Mouse (Mus musculus) T-helper 2 cell (primary cell): ENCODE measurements at regions not wholly inside any gene's neighbourhood (a gene's known extent, or its start where the extent isn't known, plus 50 kb on each side); places are given as distances from the start of the nearest gene placed in this dataset.
"Not testable (repeated sequence)": the region's sequence is repeated elsewhere in the genome, so short reads cannot be mapped to it uniquely, and the experiment has no call there.

Experiments
- in situ Hi-C: fragments of 300-600 bp; cut with MboI, MseI; formaldehyde crosslinking; loops from one replicate; pipeline ENCODE4 v1.15.1; 2025; ENCODE audit warnings: high pct_unique_total_duplicates

- in situ Hi-C loops, result no loop called here
Observed at GRCm38 (mm10) chr9:115422786-115423185, 112.6 kb upstream of the Stt3b start.

DNA sequence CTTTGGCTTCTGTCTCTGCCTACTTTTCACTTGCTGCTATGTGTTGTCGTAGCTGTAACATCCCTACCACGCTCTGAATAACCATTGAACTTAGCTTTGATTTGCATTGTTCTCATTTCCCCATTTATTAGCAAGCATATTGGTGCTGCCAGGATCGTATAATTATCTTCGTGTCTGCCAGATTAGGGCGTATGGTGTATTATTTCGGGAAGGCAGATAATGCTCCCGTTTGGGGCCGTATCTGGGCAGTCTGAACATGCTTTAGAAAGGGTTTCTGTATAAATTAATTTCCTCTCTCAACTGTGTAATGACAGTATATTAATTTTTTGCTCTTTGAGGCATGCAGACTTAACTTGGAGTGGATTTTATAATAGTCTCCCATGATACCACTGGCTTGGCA, 116.5 kb upstream of the Stt3b start:
- in situ Hi-C loops, result no loop called here

- in situ Hi-C loops, result loop anchor here (10.0 kb wide), 1 partner anchor 445 kb away; no protein-coding TSS in a partner anchor
Observed at GRCm38 (mm10) chr9:115430271-115430670, 120.0 kb upstream of the Stt3b start.

DNA sequence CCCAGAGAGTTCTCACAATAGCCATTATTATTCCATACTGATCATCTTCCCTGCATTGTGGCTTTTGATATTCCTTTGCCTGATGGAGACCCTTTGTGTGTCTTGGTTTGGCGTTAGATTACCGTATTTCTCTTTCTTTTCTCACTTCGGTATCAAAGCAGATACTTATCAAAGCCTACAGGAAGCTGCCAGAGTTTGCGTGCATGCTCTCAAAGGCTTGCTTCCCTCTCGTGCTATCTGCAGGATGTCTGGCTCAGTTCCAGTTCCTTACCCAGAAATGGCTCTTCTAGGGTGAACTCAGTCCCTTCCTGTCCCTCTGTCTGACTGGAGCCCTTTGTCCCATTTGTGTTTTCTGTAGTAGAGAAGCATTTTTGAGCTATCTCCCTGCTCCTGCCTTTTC, 124.5 kb upstream of the Stt3b start:
- in situ Hi-C loops, result loop anchor here (10.0 kb wide), 1 partner anchor 440 kb away; no protein-coding TSS in a partner anchor

- in situ Hi-C loops, result loop anchor here (10.0 kb wide), 1 partner anchor 438 kb away; no protein-coding TSS in a partner anchor
Observed at GRCm38 (mm10) chr9:115436301-115436700, 126.1 kb upstream of the Stt3b start.

DNA sequence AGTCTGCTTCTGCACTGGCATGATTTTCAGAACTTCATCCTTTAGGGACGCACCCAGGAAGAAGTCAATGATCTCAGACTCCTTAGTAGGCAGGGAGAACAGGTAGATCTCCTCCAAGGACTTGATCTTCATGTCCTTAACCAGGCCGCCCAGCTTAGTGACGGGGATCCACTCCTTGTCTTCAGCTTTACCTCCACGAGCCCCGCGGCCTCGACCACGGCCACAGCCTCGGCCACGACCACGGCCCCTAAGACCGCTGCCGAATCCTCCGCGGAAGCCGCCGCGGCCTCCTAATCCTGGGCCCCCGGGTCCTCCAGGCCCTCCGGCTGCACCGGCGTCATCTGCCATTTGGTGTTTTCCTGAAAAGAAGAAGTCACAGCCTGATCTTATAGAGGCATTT, 128.0 kb upstream of the Stt3b start:
- in situ Hi-C loops, result loop anchor here (10.0 kb wide), 1 partner anchor 437 kb away; no protein-coding TSS in a partner anchor

- in situ Hi-C loops, result no loop called here
Observed at GRCm38 (mm10) chr9:115446681-115447080, 136.5 kb upstream of the Stt3b start.

GRCm38 (mm10) chr9:115450741-115451320, 140.6 kb upstream of the Stt3b start:
- in situ Hi-C loops, result no loop called here

- in situ Hi-C loops, result no loop called here
Observed at GRCm38 (mm10) chr9:115454771-115455170, 144.6 kb upstream of the Stt3b start.

- in situ Hi-C loops, result no loop called here
Observed at GRCm38 (mm10) chr9:115456121-115456520, 145.9 kb upstream of the Stt3b start.

GRCm38 (mm10) chr9:115456638-115457037, 146.4 kb upstream of the Stt3b start:
- in situ Hi-C loops, result no loop called here

- in situ Hi-C loops, result no loop called here
Observed at GRCm38 (mm10) chr9:115457889-115458710, 147.9 kb upstream of the Stt3b start.

DNA sequence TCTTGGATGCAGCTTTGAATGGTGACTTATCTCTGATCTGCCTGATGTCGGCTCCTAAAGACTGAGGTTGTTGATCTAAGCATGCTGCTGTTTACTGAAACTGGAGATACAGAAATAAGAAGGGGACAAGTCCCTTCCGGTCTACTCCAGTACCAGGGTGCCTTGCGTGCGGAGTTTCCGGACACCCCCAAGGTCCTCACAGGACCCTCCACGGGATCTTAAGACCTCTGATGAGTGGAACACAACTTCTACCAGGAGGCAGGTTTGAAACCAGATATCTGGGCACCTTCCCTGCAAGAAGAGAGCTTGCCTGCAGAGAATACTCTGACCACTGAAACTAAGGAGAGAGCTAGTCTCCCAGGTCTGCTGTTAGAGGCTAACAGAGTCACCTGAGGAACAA, 148.9 kb upstream of the Stt3b start:
- in situ Hi-C loops, result not testable (repeated sequence)

DNA sequence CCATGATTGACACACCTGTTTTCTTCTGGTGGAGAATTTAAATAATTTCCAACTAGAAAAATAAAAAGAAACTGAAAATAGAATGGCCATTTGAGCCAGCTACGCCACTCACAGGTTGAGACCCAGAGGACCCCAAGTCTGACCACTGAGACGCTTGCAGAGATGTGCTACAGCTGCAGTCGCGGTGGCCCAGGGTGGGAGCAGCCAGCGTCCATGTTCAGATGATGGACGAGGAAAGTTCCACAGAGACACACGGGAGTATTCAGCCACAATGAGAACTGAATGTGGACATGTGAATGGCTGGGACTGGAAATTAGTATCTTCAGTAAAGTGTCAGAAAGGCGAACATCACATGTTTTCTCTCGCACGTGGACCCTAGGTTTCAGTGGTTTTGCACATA, 155.1 kb upstream of the Stt3b start:
- in situ Hi-C loops, result no loop called here

- in situ Hi-C loops, result no loop called here
Observed at GRCm38 (mm10) chr9:115468641-115469040, 158.4 kb upstream of the Stt3b start.

GRCm38 (mm10) chr9:115471582-115471981, 161.4 kb upstream of the Stt3b start:
- in situ Hi-C loops, result no loop called here

GRCm38 (mm10) chr9:115473037-115473436, 162.8 kb upstream of the Stt3b start:
- in situ Hi-C loops, result no loop called here

GRCm38 (mm10) chr9:115473847-115474246, 163.6 kb upstream of the Stt3b start:
- in situ Hi-C loops, result no loop called here

DNA sequence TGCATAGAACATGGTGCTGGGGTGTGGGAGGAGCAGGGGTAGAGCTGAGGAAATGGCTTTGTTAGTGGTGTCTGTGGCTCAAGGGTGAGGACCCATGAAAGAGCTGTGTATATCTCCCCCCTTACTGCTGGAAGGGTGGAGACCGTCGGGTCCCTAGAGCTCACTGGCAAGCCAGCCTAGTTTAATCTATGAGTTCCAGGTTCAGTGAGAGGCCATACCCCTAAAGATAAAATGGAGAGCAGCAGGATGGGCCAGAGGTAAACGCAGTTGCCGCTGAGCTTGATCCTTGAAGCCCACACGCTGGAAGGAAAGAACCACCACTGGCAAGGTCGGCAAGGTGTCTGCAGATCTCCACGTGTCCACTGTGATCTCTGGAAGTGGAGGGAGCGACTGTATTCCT, 164.1 kb upstream of the Stt3b start:
- in situ Hi-C loops, result no loop called here

DNA sequence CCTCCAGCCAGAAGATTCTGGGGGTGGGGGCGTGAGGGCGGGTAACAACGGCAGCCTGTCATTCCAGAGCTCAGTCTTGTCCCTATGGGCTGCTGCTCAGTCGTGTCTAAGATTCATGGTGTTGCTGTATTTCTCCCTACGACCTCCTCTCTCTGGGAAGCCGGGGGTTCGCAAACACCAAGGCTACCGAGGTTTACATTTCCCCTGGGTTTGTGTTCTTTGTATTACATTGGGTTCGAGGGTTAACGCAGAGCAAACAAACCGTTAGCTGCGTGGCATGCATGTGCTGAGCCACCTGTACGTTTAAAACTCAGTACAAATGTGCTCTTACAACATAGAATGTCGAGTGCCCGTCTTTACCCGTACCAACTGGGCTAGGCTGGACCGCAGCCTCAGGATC, 166.0 kb upstream of the Stt3b start:
- in situ Hi-C loops, result no loop called here

DNA sequence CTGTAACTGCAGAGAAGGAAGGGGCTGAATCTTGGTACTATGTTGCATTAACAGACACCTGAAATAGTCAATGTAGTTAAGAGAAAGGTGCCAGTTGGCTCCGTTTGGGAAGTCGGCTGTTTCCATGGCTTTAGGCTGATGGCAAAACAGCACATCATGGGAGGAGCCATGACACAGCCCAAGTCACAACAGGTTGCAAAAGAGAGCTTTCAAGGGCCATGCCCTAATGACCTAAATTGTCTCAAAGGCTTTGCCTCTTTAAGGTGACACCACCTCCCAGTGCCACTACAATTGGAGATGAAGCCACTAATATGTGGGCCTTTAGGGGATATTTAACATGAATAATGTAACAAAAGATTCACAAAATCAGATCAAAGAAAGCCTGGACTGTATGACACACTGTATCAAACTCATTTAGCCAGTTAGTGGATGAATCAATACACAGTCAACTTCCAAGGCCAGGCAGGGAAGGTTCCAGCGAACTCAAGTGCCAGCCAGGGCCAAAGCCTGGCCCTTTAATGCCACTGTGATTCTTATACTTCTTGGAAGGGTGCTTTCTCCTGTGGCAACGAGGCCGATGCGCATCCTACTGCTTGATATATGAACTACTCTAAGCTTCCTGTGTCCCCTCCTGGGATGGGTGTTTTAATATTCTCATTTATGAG, 167.5 kb upstream of the Stt3b start:
- in situ Hi-C loops, result no loop called here

DNA sequence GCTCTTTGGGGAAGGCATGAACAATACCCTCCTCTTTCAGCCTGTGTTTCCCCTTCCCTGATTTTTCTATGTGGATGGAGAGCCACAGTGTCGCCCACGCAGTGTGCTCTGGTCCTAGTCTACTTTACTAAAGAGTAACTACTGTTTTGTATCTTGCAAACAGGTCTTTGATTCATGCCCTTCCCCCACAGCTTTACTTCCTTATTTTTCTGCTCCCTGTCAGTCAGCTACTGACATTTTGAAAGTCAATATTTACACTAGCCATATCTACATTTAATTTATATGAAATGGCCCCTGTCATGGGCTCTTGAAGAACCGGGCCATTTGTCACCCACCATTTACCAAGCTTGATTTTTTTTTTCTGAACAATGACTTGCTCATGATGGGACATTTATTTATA, 168.7 kb upstream of the Stt3b start:
- in situ Hi-C loops, result no loop called here

DNA sequence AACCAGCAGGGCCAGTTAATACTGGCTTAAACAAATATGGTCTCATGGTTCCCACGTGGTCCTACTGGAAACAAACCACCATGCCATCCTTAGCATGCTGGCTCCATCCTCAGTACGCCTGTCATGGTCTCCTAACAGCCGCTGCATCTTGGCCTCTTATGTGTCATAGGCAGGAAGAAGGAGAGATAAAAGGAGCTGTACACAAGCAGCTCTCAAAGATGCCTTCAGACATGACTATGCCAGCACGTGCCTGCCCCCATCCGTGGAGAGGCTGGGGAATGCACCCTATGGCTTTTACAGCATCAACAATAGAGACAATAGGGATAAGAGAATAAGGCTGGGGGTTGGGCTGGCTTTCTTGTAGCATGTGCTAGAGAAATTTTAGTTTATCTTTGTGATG, 171.0 kb upstream of the Stt3b start:
- in situ Hi-C loops, result no loop called here
